Mouse (Mus musculus) stomach, postnatal 0 days (tissue): ENCODE results near the gene Traf3ip2.

ENCODE experiments used
- CTCF ChIP-seq: IDR thresholded peaks from 2 replicates; pipeline ENCODE4 v1.5.1; 2016; ENCODE audit warnings: antibody characterized with exemption, low read depth, mild to moderate bottlenecking, moderate library complexity
- EP300 ChIP-seq: optimal IDR thresholded peaks from 2 replicates; pipeline ENCODE3; 2016; ENCODE audit warnings: antibody characterized with exemption

GRCm38 (mm10) chr10:39647118-39647517, 34.4 kb downstream of the Traf3ip2 start:
- no peak for TF ChIP-seq CTCF
- no peak for TF ChIP-seq EP300
